Mouse (Mus musculus) adipose tissue, adult 10 weeks (tissue): ENCODE measurements around the gene Defa21. TPM values are rescaled to one million over a fixed set of nuclear protein-coding genes. Genes with fewer than 3 reads are reported as not detected.

Source experiments
- polyA plus RNA-seq: library from polyadenylated mRNA; stranded (reverse); fragments of 350-450 nt; fragmentation: Illumina TruSeq; extraction: RNeasy Lipid Tissue Mini Kit (QIAGEN cat#74804); gene quantifications from one replicate; pipeline ENCODE4 v1.2.3, GENCODE M21; 2014; ENCODE audit warnings: low read depth, low replicate concordance

Gene Defa21
- polyA plus RNA-seq: not detected

GRCm38 (mm10) chr8:21025245-21025644 lies at the start of gene Defa21:
Gene Defa21, plus strand, starts transcription at chr8:21025545.

GRCm38 (mm10) chr8:21054747-21055146 lies 29.4 kb downstream of the Defa21 start, which contains the start of gene Defa23:
Gene Defa23, plus strand, starts transcription at chr8:21055047.

GRCm38 (mm10) chr8:21064738-21065137 lies 39.4 kb downstream of the Defa21 start, which contains the start of gene Defa35:
Gene Defa35, plus strand, starts transcription at chr8:21065038.

Other genes with a start within 250 kb of the Defa21 start
- 2.6 TPM for gene Defb33, start 132.9 kb upstream of the Defa21 start, polyA plus RNA-seq
- 40.0 TPM for gene Gm15056, start 122.9 kb upstream of the Defa21 start, polyA plus RNA-seq
- 108 TPM for gene Gm6040, start 103.5 kb upstream of the Defa21 start, polyA plus RNA-seq
- gene AY761185, start 80.8 kb upstream of the Defa21 start, polyA plus RNA-seq: 548 TPM
- not detected for gene Defa23, start 29.5 kb downstream of the Defa21 start, polyA plus RNA-seq
- gene Defa35, start 39.5 kb downstream of the Defa21 start, polyA plus RNA-seq: not detected
- not detected for gene Defa25, start 58.9 kb downstream of the Defa21 start, polyA plus RNA-seq
- not detected for gene Gm14851, start 70.5 kb downstream of the Defa21 start, polyA plus RNA-seq
- not detected for gene Defa30, start 109.1 kb downstream of the Defa21 start, polyA plus RNA-seq
- gene Defa22, start 136.7 kb downstream of the Defa21 start, polyA plus RNA-seq: not detected
- 1.4 TPM for gene Defa31, start 166.1 kb downstream of the Defa21 start, polyA plus RNA-seq
- not detected for gene Gm15293, start 176.0 kb downstream of the Defa21 start, polyA plus RNA-seq
- not detected for gene Gm15292, start 224.2 kb downstream of the Defa21 start, polyA plus RNA-seq